Mouse (Mus musculus) forebrain, postnatal 0 days (tissue): ENCODE results near the gene Rsrc1. TPM values are rescaled to one million over a fixed set of nuclear protein-coding genes. Genes with fewer than 3 reads are reported as not detected.

Experiments
- ATAC-seq: fragments of 200-750 bp; cut with Nextera tagmentation; 2 replicates; pipeline ENCODE4 v1.8.0; 2017; ENCODE audit warnings: mild to moderate bottlenecking, moderate library complexity
- DNase-seq: peaks from one replicate; pipeline ENCODE4 v3.0.0-alpha.2; 2015
- H3K27ac ChIP-seq: fragments of 300-500 bp; sonication (generic); 2 replicates; pipeline ENCODE4 v1.5.1; 2014; ENCODE audit warnings: low read depth, mild to moderate bottlenecking, antibody characterized with exemption, low read length, moderate library complexity, mixed read lengths
- H3K27me3 ChIP-seq: fragments of 300-500 bp; sonication (generic); 2 replicates; pipeline ENCODE4 v1.6.1; 2014; ENCODE audit warnings: mild to moderate bottlenecking, low read length, mixed read lengths; ENCODE audit not compliant: insufficient read depth
- H3K36me3 ChIP-seq: fragments of 300-500 bp; sonication (generic); 2 replicates; pipeline ENCODE4 v1.6.1; 2014; ENCODE audit warnings: mild to moderate bottlenecking, moderate library complexity; ENCODE audit not compliant: insufficient read depth
- H3K4me1 ChIP-seq: fragments of 300-500 bp; sonication (generic); 2 replicates; pipeline ENCODE4 v1.6.1; 2014; ENCODE audit warnings: antibody characterized with exemption; ENCODE audit not compliant: insufficient read depth
- H3K4me2 ChIP-seq: fragments of 300-500 bp; sonication (generic); 2 replicates; pipeline ENCODE4 v1.6.1; 2014; ENCODE audit warnings: low read depth, mild to moderate bottlenecking, moderate library complexity
- H3K4me3 ChIP-seq: fragments of 300-500 bp; sonication (generic); 2 replicates; pipeline ENCODE4 v1.5.1; 2014; ENCODE audit warnings: low read depth, low read length, mixed read lengths
- H3K9ac ChIP-seq: fragments of 300-500 bp; sonication (generic); 2 replicates; pipeline ENCODE4 v1.6.1; 2014; ENCODE audit warnings: mild to moderate bottlenecking
- H3K9me3 ChIP-seq: fragments of 300-500 bp; sonication (generic); 2 replicates; pipeline ENCODE4 v1.6.1; 2016; ENCODE audit warnings: low read length
- CTCF ChIP-seq: sonication (generic); IDR thresholded peaks from 2 replicates; pipeline ENCODE4 v1.5.1; 2016; ENCODE audit warnings: antibody characterized with exemption, control low read depth, low read depth
- WGBS: fragments of 180-500 bp; shearing (Covaris S2); extraction: QIAGEN DNeasy Blood & Tissue Kit; methylation state at CpG from one replicate; pipeline ENCODE4 v1.1.7; 2014; 5-methylcytosine and 5-hydroxymethylcytosine counted together
- polyA plus RNA-seq: library from polyadenylated mRNA; unstranded; fragments of >200 nt; fragmentation: Nextera tagmentation; extraction: Ambion mirVana; gene quantifications from 2 replicates; pipeline ENCODE4 v1.2.1, GENCODE M21; 2015
- total RNA-seq: library from RNA; depleted of rRNA; stranded (reverse); fragments of >200 nt; gene quantifications from 2 replicates; pipeline ENCODE4 v1.2.3, GENCODE M21; 2014

The Rsrc1 gene
- total and polyA plus RNA-seq, 2 experiments from 2014 or later: 25.9 to 33.6 TPM

DNA sequence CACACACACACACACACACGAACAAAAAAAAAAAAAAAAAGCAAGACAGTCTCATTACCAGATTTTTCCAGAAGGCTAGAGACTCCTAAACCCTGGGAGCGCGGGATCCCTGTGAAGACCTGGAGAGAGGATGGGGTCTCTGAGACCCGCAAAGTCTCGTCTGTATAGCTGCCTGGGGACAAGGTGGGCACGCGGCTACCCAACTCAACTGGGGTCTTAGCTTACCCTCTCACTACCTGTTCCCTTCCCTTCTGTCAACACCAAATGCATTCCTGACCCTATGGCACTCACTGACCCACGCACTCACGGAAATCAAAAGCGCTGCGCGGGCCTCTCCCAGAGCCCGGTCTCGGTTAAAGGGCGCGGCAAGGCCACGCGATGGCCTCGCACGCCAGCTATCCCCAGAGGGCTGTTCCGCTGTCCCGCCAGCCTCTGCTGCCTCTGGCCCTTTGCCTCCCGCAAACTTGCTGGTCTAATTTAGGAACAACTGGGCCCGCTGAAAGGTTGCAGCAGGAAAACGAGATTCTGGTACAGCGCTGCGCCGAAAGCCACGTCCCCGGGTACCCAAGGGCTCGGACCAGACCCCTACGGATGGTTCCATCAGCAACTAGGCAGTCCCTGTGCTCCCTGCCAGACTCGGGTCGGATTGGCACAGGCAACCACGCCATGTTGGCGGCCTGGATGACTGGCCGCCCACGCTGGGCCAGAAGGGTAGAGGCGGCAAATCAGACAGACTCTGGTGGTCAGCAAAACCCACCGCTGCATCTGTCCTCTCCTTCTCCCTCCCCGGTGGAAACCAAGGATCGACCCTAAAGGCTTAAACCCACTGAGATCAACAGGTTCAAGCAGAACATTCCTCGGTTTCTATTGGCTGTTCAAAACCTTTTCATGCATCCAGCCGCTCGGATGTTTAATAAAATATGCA lies 2.5 kb upstream of the Rsrc1 start:
- Histone ChIP-seq H3K9me3 (no peaks in the 10 kb centered on the region), H3K27me3 (peaks cover 88% of the 10 kb centered on the region), H3K4me3 (no peak overlapping the region), H3K4me1 (no peaks in the 10 kb centered on the region), H3K9ac (no peak overlapping the region), H3K4me2 (no peak overlapping the region), H3K27ac (no peak overlapping the region), H3K36me3 (no peaks in the 10 kb centered on the region)
- DNase-seq (peak; percentile 39), ATAC-seq (0 out of 2 replicates have a peak, but pooled peaks have one; percentile 4)
- no peak for TF ChIP-seq CTCF
- 1% methylated on average over 45 of the region's 45 CpGs for WGBS

DNA sequence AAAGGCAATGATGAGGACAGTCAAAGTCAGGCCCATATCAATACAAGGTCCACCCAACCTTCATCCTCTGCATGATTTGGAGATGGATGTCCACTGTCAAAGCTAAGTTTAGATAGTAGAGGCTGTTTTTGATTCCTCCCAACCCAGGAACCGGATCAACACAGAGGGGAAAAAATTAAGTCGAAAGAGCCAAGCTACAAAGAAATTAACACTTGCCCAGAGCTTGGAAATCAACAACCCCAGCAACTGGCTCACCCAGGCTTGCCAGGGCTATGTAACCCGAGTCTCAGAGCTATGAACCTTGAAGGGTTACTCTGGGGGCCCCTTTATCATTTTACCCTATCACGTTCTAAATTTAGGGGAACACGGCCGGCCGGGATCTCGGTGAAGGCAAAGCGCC lies 1.7 kb upstream of the Rsrc1 start:
- H3K9ac ChIP-seq: no peak overlapping the region
- no peak overlapping the region for H3K4me2 ChIP-seq
- DNase-seq (peak; percentile 45), ATAC-seq (no peak)
- no peak for TF ChIP-seq CTCF
- no peak overlapping the region for H3K4me3 ChIP-seq
- WGBS: 7% methylated on average over 9 of the region's 9 CpGs
- H3K36me3 ChIP-seq: no peaks in the 10 kb centered on the region
- H3K9me3 ChIP-seq: no peaks in the 10 kb centered on the region
- H3K27me3 ChIP-seq: peaks cover 87% of the 10 kb centered on the region
- H3K4me1 ChIP-seq: no peaks in the 10 kb centered on the region
- H3K27ac ChIP-seq: no peak overlapping the region

- no peak for TF ChIP-seq CTCF
- DNase-seq (peak; percentile 35), ATAC-seq (no peak)
- no peak overlapping the region for H3K27ac ChIP-seq
- peaks cover 81% of the 10 kb centered on the region for H3K27me3 ChIP-seq
- H3K36me3 ChIP-seq: no peaks in the 10 kb centered on the region
- H3K9ac ChIP-seq: no peak overlapping the region
- peak overlapping the region; percentile 46 for H3K4me2 ChIP-seq
- peak overlapping the region; percentile 27 for H3K4me3 ChIP-seq
- H3K9me3 ChIP-seq: no peaks in the 10 kb centered on the region
- WGBS: 2% methylated on average over 29 of the region's 29 CpGs
- no peaks in the 10 kb centered on the region for H3K4me1 ChIP-seq
Observed at GRCm38 (mm10) chr3:66980111-66980975, 847 bp upstream of the Rsrc1 start.

GRCm38 (mm10) chr3:66981706-66982105 lies 516 bp downstream of the Rsrc1 start, which contains the start of gene Shox2:
Gene Shox2 (minus strand): TSS chr3:66981771.
- no peak within 1 kb of the TSS for H3K27ac ChIP-seq
- 1% methylated on average over 14 of the region's 15 CpGs for WGBS
- ATAC-seq (no peak), DNase-seq (peak; percentile 31)
- H3K4me2 ChIP-seq: peak within 1 kb of the TSS; percentile 46
- peak within 1 kb of the TSS; percentile 27 for H3K4me3 ChIP-seq
- peaks cover 70% of the 10 kb centered on the region for H3K27me3 ChIP-seq
- H3K4me1 ChIP-seq: peaks cover 4% of the 10 kb centered on the region; the same call in 1 of the 2 replicates
- H3K9ac ChIP-seq: no peak within 1 kb of the TSS
- no peaks in the 10 kb centered on the region for H3K9me3 ChIP-seq
- no peaks in the 10 kb centered on the region for H3K36me3 ChIP-seq
- no peak for TF ChIP-seq CTCF

DNA sequence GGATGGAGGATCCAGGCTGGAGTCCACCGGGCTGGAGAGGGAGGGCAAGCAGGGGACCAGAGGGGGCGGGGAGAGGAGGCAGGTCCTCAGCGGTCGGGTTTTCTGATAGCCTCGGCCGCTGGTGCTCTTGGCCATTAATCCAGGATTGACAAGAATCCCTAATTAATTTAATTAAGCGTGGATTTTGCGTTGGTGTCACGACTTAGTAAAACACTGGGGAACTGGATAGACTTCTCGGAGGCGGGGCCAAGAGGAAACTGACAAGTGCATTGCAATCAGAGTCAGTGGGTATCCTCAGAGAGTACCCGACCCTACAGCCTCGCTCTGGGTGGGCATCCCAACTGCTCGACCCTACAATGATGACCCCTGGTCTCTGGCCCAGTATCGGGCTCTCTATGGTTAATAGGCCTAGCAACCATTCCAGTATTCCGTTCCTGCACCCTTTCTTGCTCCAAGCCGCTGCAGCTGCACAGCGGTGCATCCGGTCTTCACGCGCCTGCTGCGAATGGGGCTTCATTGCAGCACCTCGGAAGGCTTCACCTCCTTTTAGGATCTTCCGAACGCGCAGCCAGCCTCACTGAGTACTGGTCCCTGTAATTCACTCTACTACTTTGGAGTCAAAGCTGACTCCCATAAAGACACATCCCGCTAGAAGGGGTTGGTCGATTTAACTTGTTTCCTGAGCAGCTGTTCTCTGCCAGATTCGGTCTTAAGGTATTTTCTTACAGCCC lies 1.2 kb downstream of the Rsrc1 start:
- H3K27me3 ChIP-seq: peaks cover 63% of the 10 kb centered on the region
- no peak overlapping the region for H3K27ac ChIP-seq
- no peak for TF ChIP-seq CTCF
- peak; percentile 75 for DNase-seq
- peak overlapping the region; percentile 5; the same call in 1 of the 2 replicates for H3K4me2 ChIP-seq
- WGBS: under 1% methylated on average over 29 of the region's 29 CpGs
- H3K9me3 ChIP-seq: no peaks in the 10 kb centered on the region
- no peak for ATAC-seq
- peak overlapping the region; percentile 21 for H3K4me3 ChIP-seq
- H3K9ac ChIP-seq: no peak overlapping the region
- H3K36me3 ChIP-seq: no peaks in the 10 kb centered on the region
- peaks cover 4% of the 10 kb centered on the region; the same call in 1 of the 2 replicates for H3K4me1 ChIP-seq

- Histone ChIP-seq H3K27ac (no peak overlapping the region), H3K4me2 (no peak overlapping the region), H3K4me1 (peaks cover 4% of the 10 kb centered on the region; the same call in 1 of the 2 replicates), H3K36me3 (no peaks in the 10 kb centered on the region), H3K4me3 (no peak overlapping the region), H3K9ac (no peak overlapping the region), H3K27me3 (peaks cover 59% of the 10 kb centered on the region), H3K9me3 (no peaks in the 10 kb centered on the region)
- WGBS: 14% methylated on average over 3 of the region's 3 CpGs
- no peak for ATAC-seq
- no peak for TF ChIP-seq CTCF
- DNase-seq: no peak
Observed at GRCm38 (mm10) chr3:66983481-66983880, 2.3 kb downstream of the Rsrc1 start.
